Mouse (Mus musculus) midbrain, embryonic 14.5 days (tissue): ENCODE measurements at regions not wholly inside any gene's neighbourhood (a gene's known extent, or its start where the extent isn't known, plus 50 kb on each side); places are given as distances from the start of the nearest gene placed in this dataset.

ENCODE experiments used
- ATAC-seq: fragments of 200-750 bp; cut with Nextera tagmentation; 2 replicates; pipeline ENCODE4 v1.8.0; 2017; ENCODE audit warnings: moderate number of reproducible peaks, moderate library complexity; ENCODE audit not compliant: low FRiP score, low TSS enrichment
- DNase-seq: peaks from one replicate; pipeline ENCODE4 v3.0.0-alpha.2; 2015
- H3K27ac ChIP-seq: fragments of 300-500 bp; sonication (generic); replicated peaks from 2 replicates; pipeline ENCODE4 v1.5.1; 2014; ENCODE audit warnings: mild to moderate bottlenecking, low read depth, low read length, moderate library complexity
- H3K27me3 ChIP-seq: fragments of 300-500 bp; sonication (generic); 2 replicates; pipeline ENCODE4 v1.6.1; 2014; ENCODE audit warnings: low read length, control low read depth, mixed read lengths; ENCODE audit not compliant: control insufficient read depth, insufficient read depth
- H3K36me3 ChIP-seq: fragments of 300-500 bp; sonication (generic); 2 replicates; pipeline ENCODE4 v1.6.1; 2014; ENCODE audit warnings: low read length, control low read depth; ENCODE audit not compliant: control insufficient read depth, insufficient read depth
- H3K4me1 ChIP-seq: fragments of 300-500 bp; sonication (generic); 2 replicates; pipeline ENCODE4 v1.6.1; 2014; ENCODE audit warnings: mild to moderate bottlenecking, antibody characterized with exemption, low read length, control low read depth; ENCODE audit not compliant: control insufficient read depth, insufficient read depth
- H3K4me2 ChIP-seq: fragments of 300-500 bp; sonication (generic); 2 replicates; pipeline ENCODE4 v1.6.1; 2014; ENCODE audit warnings: mild to moderate bottlenecking, low read length, moderate library complexity
- H3K4me3 ChIP-seq: fragments of 300-500 bp; sonication (generic); replicated peaks from 2 replicates; pipeline ENCODE4 v1.5.1; 2014; ENCODE audit warnings: low read depth, low read length
- H3K9ac ChIP-seq: fragments of 300-500 bp; sonication (generic); replicated peaks from 2 replicates; pipeline ENCODE4 v1.6.1; 2014; ENCODE audit warnings: mild to moderate bottlenecking, low read length, moderate library complexity
- H3K9me3 ChIP-seq: fragments of 300-500 bp; sonication (generic); 2 replicates; pipeline ENCODE4 v1.6.1; 2016; ENCODE audit warnings: low read length, control low read depth, mixed read lengths; ENCODE audit not compliant: control insufficient read depth
- WGBS: fragments of 180-500 bp; shearing (Covaris S2); extraction: QIAGEN DNeasy Blood & Tissue Kit; methylation state at CpG from one replicate; pipeline ENCODE4 v1.1.7; 2014; 5-methylcytosine and 5-hydroxymethylcytosine counted together

GRCm38 (mm10) chr10:26695212-26695933 is 57.8 kb upstream of the Arhgap18 start:
- no peaks in the 10 kb centered on the region for H3K36me3 ChIP-seq
- peak overlapping the region; percentile 66 for H3K9ac ChIP-seq
- peak overlapping the region; percentile 79 for H3K27ac ChIP-seq
- no peaks in the 10 kb centered on the region for H3K27me3 ChIP-seq
- no peaks in the 10 kb centered on the region for H3K9me3 ChIP-seq
- 1% methylated on average over 25 of the region's 25 CpGs for WGBS
- peak overlapping the region; percentile 65 for H3K4me2 ChIP-seq
- peak; percentile 85 for DNase-seq
- peak; percentile 94 for ATAC-seq
- H3K4me1 ChIP-seq: no peaks in the 10 kb centered on the region
- H3K4me3 ChIP-seq: peak overlapping the region; percentile 44
